Mouse (Mus musculus): Measurements from ENCODE around the gene Spem2. TPM values are rescaled to one million over a fixed set of nuclear protein-coding genes. Genes with fewer than 3 reads are reported as not detected.

The Spem2 gene
- polyA plus RNA-seq, 1 experiment from 2014 or later = not detected

- no peaks in the 10 kb centered on the region for H3K9me3 ChIP-seq
- no peak overlapping the region for H3K27ac ChIP-seq
- peak overlapping the region; percentile 97 for H3K4me2 ChIP-seq
- H3K4me3 ChIP-seq = peak overlapping the region; percentile 24
- WGBS = 10% methylated on average over 12 of the region's 12 CpGs
- peak overlapping the region; percentile 22; the same call in 1 of the 2 replicates for H3K9ac ChIP-seq
- peaks cover 51% of the 10 kb centered on the region for H3K27me3 ChIP-seq
- H3K36me3 ChIP-seq = no peaks in the 10 kb centered on the region
- H3K4me1 ChIP-seq = peaks cover 54% of the 10 kb centered on the region
- ATAC-seq (ENCODE audit: borderline replicate concordance, extremely low read depth, low FRiP score, low TSS enrichment) = no peak
Measured at GRCm38 (mm10) chr11:69804652-69804940, 13.7 kb downstream of the Spem2 start.

GRCm38 (mm10) chr11:69803786-69804651 is 14.2 kb downstream of the Spem2 start:
- peak overlapping the region; percentile 55 for H3K9ac ChIP-seq
- ATAC-seq (ENCODE audit: borderline replicate concordance, extremely low read depth, low FRiP score, low TSS enrichment) = peak; percentile 43; the same call in 1 of the 2 replicates
- no peaks in the 10 kb centered on the region for H3K9me3 ChIP-seq
- peaks cover 51% of the 10 kb centered on the region for H3K27me3 ChIP-seq
- H3K27ac ChIP-seq = no peak overlapping the region
- no peaks in the 10 kb centered on the region for H3K36me3 ChIP-seq
- 1% methylated on average over 60 of the region's 60 CpGs for WGBS
- H3K4me1 ChIP-seq = peaks cover 60% of the 10 kb centered on the region
- peak overlapping the region; percentile 59 for H3K4me3 ChIP-seq
- H3K4me2 ChIP-seq = peak overlapping the region; percentile 97

DNA sequence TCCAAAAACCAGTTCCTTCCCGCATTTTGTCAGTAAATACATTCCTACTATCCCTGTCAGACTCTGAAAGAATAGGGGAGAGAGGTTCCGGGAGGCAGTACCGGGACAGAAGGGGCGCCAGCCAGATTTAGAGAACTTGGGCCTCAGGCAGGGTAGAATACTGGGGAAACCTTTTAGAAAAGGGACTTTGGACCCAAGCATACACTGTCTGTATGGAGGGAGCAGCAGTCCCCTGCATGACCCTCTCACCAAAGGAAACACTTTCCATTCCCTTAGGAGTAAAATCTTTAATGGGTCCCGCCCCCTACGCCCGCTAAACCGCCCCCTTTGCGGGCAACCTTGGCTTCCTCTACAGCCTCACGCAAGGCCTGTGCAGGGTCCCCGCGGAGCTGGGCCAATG is 14.9 kb downstream of the Spem2 start:
- Histone ChIP-seq H3K4me1 (peaks cover 61% of the 10 kb centered on the region), H3K27ac (no peak overlapping the region), H3K9me3 (no peaks in the 10 kb centered on the region), H3K4me3 (peak overlapping the region; percentile 59), H3K9ac (peak overlapping the region; percentile 55), H3K27me3 (peaks cover 51% of the 10 kb centered on the region), H3K4me2 (peak overlapping the region; percentile 97), H3K36me3 (no peaks in the 10 kb centered on the region)
- WGBS = 2% methylated on average over 12 of the region's 12 CpGs
- ATAC-seq (ENCODE audit: borderline replicate concordance, extremely low read depth, low FRiP score, low TSS enrichment) = no peak; the same call in 1 of the 2 replicates

DNA sequence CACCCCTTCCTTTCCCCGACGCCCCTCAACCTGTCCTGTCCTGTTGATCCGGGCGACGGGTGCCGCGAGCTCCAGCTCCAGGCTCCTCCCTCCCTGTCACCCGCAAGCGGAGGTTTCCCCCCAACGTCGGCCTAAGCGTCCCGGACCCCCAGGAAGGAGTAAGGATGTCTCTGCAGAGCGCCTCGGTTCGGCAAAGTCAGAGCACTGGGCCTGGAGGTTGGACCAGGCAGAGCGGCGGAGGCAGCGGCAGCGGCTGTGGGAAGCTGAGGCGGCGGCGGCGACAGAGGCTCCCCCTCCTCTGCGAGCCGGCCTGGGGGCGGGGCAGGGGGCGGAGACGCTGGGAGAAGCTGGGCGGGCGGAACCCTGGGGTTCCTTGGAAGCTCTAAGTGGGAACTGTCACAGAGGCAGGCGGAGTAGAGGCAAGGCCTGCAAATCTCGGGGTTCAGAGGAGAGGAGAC is 15.6 kb downstream of the Spem2 start:
- Histone ChIP-seq H3K27ac (peak overlapping the region; percentile 41; the same call in 1 of the 2 replicates), H3K9ac (peak overlapping the region; percentile 55), H3K9me3 (no peaks in the 10 kb centered on the region), H3K36me3 (no peaks in the 10 kb centered on the region), H3K4me1 (peaks cover 61% of the 10 kb centered on the region), H3K27me3 (peaks cover 54% of the 10 kb centered on the region), H3K4me3 (peak overlapping the region; percentile 59), H3K4me2 (peak overlapping the region; percentile 97)
- ATAC-seq (ENCODE audit: borderline replicate concordance, extremely low read depth, low FRiP score, low TSS enrichment) = 0 out of 2 replicates have a peak, but pooled peaks have one; percentile 40
- WGBS = under 1% methylated on average over 33 of the region's 33 CpGs

GRCm38 (mm10) chr11:69801379-69801977 is 16.8 kb downstream of the Spem2 start, which contains the start of gene Fgf11:
TSS of gene Fgf11 (minus strand) at chr11:69801857.
- H3K4me3 ChIP-seq = peak within 1 kb of the TSS; percentile 59
- no peaks in the 10 kb centered on the region for H3K36me3 ChIP-seq
- peak within 1 kb of the TSS; percentile 97 for H3K4me2 ChIP-seq
- peak within 1 kb of the TSS; percentile 41 for H3K27ac ChIP-seq
- H3K27me3 ChIP-seq = peaks cover 56% of the 10 kb centered on the region
- whole genome bisulfite sequencing = under 1% methylated on average over 33 of the region's 33 CpGs
- H3K4me1 ChIP-seq = peaks cover 61% of the 10 kb centered on the region
- H3K9me3 ChIP-seq = no peaks in the 10 kb centered on the region
- ATAC-seq (ENCODE audit: borderline replicate concordance, extremely low read depth, low FRiP score, low TSS enrichment) = no peak
- peak within 1 kb of the TSS; percentile 55 for H3K9ac ChIP-seq

- peak; percentile 27 for ATAC-seq (ENCODE audit: borderline replicate concordance, extremely low read depth, low FRiP score, low TSS enrichment)
- Histone ChIP-seq H3K4me1 (peaks cover 62% of the 10 kb centered on the region), H3K4me2 (peak overlapping the region; percentile 97), H3K9me3 (no peaks in the 10 kb centered on the region), H3K27ac (no peak overlapping the region; the same call in 1 of the 2 replicates), H3K27me3 (peaks cover 53% of the 10 kb centered on the region), H3K9ac (peak overlapping the region; percentile 43), H3K36me3 (no peaks in the 10 kb centered on the region), H3K4me3 (peak overlapping the region; percentile 59)
- under 1% methylated on average over 35 of the region's 36 CpGs for WGBS
Measured at GRCm38 (mm10) chr11:69800392-69801197, 17.7 kb downstream of the Spem2 start.

DNA sequence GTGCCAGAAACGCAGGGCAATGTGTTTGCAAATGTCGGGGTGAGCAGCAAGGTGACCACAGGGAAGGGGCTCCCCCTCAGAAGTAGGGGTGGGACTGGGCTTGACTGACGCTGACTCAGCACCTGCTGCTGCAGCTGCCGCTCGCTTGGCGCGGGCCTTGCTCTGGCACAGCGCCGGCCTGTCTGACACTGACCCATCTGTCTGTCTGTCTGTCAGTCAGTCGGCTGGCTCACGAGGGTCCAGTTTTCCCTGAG is 18.2 kb downstream of the Spem2 start:
- Histone ChIP-seq H3K36me3 (no peaks in the 10 kb centered on the region), H3K27me3 (peaks cover 48% of the 10 kb centered on the region), H3K4me3 (peak overlapping the region; percentile 59), H3K9me3 (no peaks in the 10 kb centered on the region), H3K9ac (no peak overlapping the region), H3K4me1 (peaks cover 63% of the 10 kb centered on the region), H3K4me2 (peak overlapping the region; percentile 97), H3K27ac (no peak overlapping the region; the same call in 1 of the 2 replicates)
- 0% methylated on average over 11 of the region's 11 CpGs for WGBS
- ATAC-seq (ENCODE audit: borderline replicate concordance, extremely low read depth, low FRiP score, low TSS enrichment) = no peak

- no peak overlapping the region; the same call in 1 of the 2 replicates for H3K4me3 ChIP-seq
- no peaks in the 10 kb centered on the region for H3K36me3 ChIP-seq
- no peaks in the 10 kb centered on the region for H3K9me3 ChIP-seq
- H3K4me1 ChIP-seq = peaks cover 58% of the 10 kb centered on the region
- peak overlapping the region; percentile 97 for H3K4me2 ChIP-seq
- peaks cover 43% of the 10 kb centered on the region for H3K27me3 ChIP-seq
- 18% methylated on average over 12 of the region's 12 CpGs for WGBS
- no peak overlapping the region; the same call in 1 of the 2 replicates for H3K27ac ChIP-seq
- H3K9ac ChIP-seq = no peak overlapping the region
- no peak for ATAC-seq (ENCODE audit: borderline replicate concordance, extremely low read depth, low FRiP score, low TSS enrichment)
Measured at GRCm38 (mm10) chr11:69799394-69800137, 18.7 kb downstream of the Spem2 start.

DNA sequence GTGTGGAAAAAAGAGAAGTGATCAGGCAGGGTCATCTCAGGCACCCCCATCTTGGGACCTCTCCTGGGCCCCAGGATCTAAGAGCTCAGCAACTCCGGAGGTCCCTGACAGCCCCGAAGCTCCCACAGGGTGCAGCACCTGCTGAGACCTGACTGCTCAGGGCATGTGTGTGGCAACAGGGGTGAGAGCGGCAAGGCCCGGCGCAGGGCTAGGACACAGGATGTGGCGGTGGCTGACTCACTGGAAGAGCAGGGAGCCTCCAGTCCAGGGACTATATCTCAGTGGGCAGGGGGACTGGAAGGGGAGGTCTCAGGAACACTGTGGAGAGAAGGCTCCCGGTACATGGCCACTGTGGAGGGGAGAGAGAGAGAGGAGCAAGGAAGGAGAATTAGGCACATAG is 20.3 kb downstream of the Spem2 start:
- Histone ChIP-seq H3K4me1 (peaks cover 42% of the 10 kb centered on the region), H3K4me2 (no peak overlapping the region), H3K36me3 (no peaks in the 10 kb centered on the region), H3K9me3 (no peaks in the 10 kb centered on the region), H3K4me3 (no peak overlapping the region), H3K9ac (no peak overlapping the region), H3K27ac (no peak overlapping the region), H3K27me3 (peaks cover 31% of the 10 kb centered on the region)
- WGBS = 77% methylated on average over 7 of the region's 7 CpGs
- no peak for ATAC-seq (ENCODE audit: borderline replicate concordance, extremely low read depth, low FRiP score, low TSS enrichment)

DNA sequence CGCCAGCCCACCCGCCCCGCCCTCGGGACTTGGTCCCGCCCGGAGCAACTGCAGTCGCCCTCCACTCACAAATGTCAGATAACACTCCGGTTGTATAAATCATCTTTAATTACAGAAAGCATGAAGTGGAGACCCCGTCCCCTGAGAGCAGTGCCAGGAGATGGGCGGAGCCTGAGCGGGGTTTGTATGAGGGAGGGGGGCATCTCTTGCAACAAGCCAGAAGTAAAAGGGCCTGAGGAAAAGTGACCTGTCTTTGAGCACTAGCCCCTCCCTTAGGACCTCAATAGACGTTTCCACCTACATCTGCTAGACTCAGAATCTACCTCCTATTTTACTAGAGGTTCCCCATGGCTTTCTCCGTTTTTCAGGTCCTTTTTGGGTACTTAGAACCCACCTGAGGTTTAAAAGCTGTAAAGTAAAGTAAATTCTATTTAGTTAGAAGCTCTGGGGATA is 22.3 kb downstream of the Spem2 start:
- WGBS = 3% methylated on average over 13 of the region's 13 CpGs
- no peak for ATAC-seq (ENCODE audit: borderline replicate concordance, extremely low read depth, low FRiP score, low TSS enrichment)
- Histone ChIP-seq H3K4me3 (peak overlapping the region; percentile 55), H3K27ac (0 out of 2 replicates have a peak overlapping the region, but pooled peaks have one; percentile 78), H3K9me3 (no peaks in the 10 kb centered on the region), H3K9ac (no peak overlapping the region), H3K4me2 (peak overlapping the region; percentile 96), H3K27me3 (peaks cover 15% of the 10 kb centered on the region; the same call in 1 of the 2 replicates), H3K36me3 (no peaks in the 10 kb centered on the region), H3K4me1 (peaks cover 22% of the 10 kb centered on the region)
